Mouse (Mus musculus): ENCODE data around the gene 4930435E12Rik.

DNA sequence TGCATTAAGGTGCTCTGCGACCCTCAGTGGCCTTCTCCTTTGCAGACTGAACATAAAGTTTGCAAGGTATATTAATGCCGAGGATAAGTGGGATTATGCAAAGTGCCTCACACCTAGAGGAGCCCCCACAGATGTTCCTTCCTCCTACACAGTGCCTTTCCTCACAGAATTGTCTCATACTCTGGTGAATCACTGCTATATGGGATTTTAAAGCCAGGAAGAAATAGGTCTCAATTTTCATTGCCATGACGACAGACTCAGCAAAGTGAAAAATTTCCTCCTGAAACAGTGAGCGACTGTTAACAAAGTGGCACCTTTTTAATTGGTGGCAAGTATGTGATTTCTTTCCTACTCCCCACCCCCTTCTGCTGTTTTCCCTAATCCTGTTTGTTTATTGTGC is 45.9 kb upstream of the 4930435E12Rik start:
- TF ChIP-seq GATA1 (IDR thresholded peaks at IDR 0.05; ENCODE audit: borderline replicate concordance, low read length) (no peak), FLI1 (IDR thresholded peaks at IDR 0.05; ENCODE audit: low read length) (no peak)

All from megakaryocyte, embryonic 14.5 days (primary cell).